Mouse (Mus musculus): ENCODE measurements around the gene Bmpr2. TPM values are rescaled to one million over a fixed set of nuclear protein-coding genes. Genes with fewer than 3 reads are reported as not detected.

The Bmpr2 gene
- 1.1 TPM for polyA plus RNA-seq (2017; shearing (Covaris generic))

GRCm38 (mm10) chr1:59763164-59763768, at the start of gene Bmpr2:
Gene Bmpr2 (plus strand): TSS chr1:59763400.

DNA sequence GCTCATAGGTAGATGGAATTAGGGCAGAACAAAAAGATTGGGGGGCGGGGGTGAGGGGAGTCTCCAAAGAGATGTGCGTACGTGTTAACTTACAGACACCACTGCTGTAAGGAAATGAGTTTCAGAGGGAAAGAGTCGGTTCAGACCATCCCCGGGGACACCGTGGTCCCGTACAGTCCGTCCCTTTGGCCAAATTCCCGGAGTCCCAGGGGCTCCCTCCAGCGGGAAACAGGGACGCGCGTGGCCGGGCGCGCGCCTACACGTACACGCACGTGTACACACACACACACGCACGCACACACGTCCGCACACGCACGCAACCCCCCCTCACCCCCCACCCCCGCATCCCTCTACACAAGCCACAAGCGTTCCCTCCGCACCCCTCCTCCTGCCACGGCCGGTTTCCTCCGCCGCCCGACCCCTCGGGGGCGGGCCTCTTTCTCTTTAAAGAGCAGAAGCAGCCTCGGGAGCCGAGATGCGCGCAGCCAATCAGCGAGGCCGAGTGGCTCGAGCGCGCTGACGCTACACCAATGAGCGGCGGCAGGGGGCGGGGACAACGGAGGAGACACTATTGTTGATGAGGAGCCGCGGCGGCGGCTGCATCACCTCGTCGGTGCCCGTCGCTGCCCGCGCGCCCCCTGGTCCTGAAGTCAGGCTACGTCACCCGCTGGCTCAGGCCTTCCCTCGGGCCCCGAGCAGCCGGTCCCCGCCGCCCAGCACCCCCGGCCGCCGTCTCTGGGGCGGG, 149.4 kb downstream of the Bmpr2 start, which contains the start of gene Fam117b:
Gene Fam117b, plus strand, starts transcription at position 594 of the 745 bp plus-strand sequence.

Other genes with a start within 250 kb of the Bmpr2 start
- gene Gm973, start 247.1 kb upstream of the Bmpr2 start, polyA plus RNA-seq (2017; shearing (Covaris generic)) = 2.6 TPM
- gene Sumo1, start 92.6 kb upstream of the Bmpr2 start, polyA plus RNA-seq (2017; shearing (Covaris generic)) = 407 TPM
- gene Nop58, start 78.4 kb upstream of the Bmpr2 start, polyA plus RNA-seq (2017; shearing (Covaris generic)) = 215 TPM
- gene Fam117b, start 149.6 kb downstream of the Bmpr2 start, polyA plus RNA-seq (2017; shearing (Covaris generic)) = 6.4 TPM

Measured in CD4-positive, CD25-positive, alpha-beta regulatory T cell, adult 9 weeks (primary cell).